Mouse (Mus musculus) urinary bladder, postnatal 10 days (tissue): ENCODE data around the gene Il11ra1.
"Not testable (repeated sequence)": the region's sequence is repeated elsewhere in the genome, so short reads cannot be mapped to it uniquely, and the experiment has no call there.

Experiments
- DNase-seq: peaks from one replicate; pipeline ENCODE4 v3.0.0; 2022; ENCODE audit warnings: low spot score

Gene Il11ra1

DNA sequence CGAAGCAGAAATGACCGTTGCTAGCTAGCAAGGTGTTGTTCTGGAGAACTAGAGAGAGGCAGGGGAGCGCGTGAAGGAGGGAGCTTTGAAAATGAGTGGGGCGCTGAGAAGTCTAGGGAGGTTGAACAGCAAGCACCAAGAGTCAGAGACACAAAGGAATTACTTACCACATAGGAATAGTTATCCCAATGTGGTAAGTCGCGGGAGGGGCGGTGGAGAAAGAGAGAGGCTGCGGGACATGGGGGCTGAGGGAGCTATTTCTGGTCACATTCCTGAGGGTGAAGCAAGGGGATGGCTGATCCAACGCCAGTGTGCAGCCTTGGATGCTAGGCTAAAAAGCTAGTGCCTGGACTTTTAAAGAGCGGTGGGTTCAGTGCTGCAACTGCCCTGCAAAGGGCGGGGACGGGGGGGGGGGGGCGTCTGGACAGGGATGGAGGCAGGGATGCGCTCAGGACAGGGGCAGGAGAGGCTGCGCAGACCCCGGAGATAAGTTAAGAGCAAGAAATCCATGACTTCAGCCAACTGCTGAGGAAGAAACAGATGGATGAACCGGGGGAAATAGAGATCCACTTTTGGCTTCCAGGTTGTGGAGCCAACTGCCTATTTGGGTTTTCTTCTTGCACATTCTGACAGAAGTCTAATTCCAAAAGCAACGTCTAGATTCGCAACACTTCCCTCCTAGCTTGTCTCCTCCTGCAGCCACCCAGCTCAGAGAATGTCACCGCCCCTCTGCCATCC is 82.1 kb downstream of the Il11ra1 start:
- not testable (repeated sequence) for DNase-seq

DNA sequence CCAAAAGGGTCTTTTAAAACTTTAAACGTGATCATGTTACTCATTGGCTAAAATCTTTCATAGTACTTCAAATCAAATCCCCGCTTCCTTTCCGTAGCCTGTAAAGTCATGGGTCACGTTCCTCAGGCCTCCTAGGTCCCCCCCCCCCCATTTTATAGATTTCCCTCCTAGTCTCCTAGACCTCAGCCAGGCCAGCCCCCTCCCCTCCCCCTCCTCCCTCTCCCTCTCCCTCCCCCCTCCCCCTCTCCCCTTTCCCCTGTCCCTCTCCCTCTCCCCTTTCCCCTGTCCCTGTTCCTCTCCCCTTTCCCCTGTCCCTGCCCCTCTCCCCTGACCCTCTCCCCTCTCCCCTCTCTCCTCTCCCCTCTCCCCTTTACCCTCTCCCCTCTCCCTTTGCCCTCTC is 82.9 kb downstream of the Il11ra1 start:
- DNase-seq: not testable (repeated sequence)

DNA sequence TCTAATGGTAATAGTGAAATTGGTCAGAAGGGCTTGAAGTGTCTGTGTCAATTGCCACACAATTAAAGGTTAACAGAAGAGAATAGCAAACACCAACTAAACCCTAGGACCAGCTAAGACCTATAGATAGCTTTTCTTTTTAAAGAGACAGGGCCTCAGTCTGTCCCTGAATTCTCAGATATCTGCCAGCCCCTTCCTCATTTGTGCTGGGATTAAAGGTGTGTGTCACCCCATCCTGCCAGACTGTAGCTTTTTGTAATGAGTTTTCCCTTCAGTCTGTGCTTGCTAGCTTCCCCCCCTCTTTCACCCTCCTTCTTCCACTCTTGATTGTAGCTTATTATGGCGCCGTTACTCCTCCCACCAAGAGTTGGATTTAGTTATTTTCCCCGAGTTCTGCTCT is 83.4 kb downstream of the Il11ra1 start:
- not testable (repeated sequence) for DNase-seq
